Mouse (Mus musculus): ENCODE data around the gene Celf2.

DNA sequence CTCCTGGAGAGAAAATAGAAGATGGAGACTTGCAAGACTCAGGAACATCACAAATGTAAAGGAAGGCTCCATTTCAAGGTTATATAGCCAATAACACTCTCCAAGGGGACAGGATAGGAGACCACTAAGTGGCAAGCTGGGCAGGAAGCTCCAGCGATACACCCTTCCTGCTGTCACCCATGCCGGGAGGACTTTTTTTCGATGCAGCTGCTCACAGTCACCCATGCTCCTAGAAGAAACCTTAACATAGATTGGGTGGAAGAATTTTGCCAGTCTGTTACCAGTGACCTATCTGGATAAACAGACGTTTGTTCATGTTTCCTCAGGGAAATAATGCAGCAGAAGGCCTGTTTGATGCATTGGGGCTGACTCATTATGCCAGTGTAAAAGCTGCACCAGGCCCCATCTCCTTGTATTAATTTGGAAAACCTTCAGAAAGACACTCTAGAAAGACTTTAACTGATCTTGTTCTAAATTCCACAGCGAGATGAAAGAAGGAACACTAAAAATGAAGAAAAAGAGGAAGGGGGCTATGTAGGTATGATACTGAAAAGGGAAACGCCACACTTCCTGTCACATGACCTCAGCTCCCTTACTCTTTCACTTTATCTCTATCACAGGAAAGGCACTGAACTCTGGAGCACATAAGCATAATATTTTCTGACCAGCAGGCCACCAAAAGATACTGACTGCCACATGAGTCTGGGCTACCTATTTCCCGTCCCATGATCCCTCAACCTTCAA is 798.5 kb downstream of the Celf2 start:
- TF ChIP-seq CTCF (IDR thresholded peaks at IDR 0.05; ENCODE audit: extremely low read depth, insufficient read depth, insufficient read length, insufficient replicate concordance) (no peak), POLR2A (IDR thresholded peaks at IDR 0.05; ENCODE audit: low read depth, low read length) (no peak)
